Mouse (Mus musculus): ENCODE measurements around the gene 9930111J21Rik1.

The 9930111J21Rik1 gene

GRCm38 (mm10) chr11:48913611-48914010 is 65.6 kb downstream of the 9930111J21Rik1 start:
- no peak for DNase-seq

GRCm38 (mm10) chr11:48908459-48908858 is 70.7 kb downstream of the 9930111J21Rik1 start:
- DNase-seq = no peak

GRCm38 (mm10) chr11:48902021-48902420 is 77.2 kb downstream of the 9930111J21Rik1 start, which contains the start of gene Gm5431:
Gene Gm5431, minus strand, starts transcription at chr11:48902214.
- DNase-seq = peak in 1 of 2 experiments; percentile 23

- DNase-seq = peak; percentile 16 to 29
These were observed 77.6 kb downstream of the 9930111J21Rik1 start for GRCm38 (mm10) chr11:48901567-48901930.

- DNase-seq = peak; percentile 18 to 34
These were observed 78.3 kb downstream of the 9930111J21Rik1 start for GRCm38 (mm10) chr11:48900654-48901566.

- no peak for DNase-seq
These were observed 80.3 kb downstream of the 9930111J21Rik1 start for GRCm38 (mm10) chr11:48898812-48899431.
